Mouse (Mus musculus) heart, adult 2 months (tissue): ENCODE results near the gene Gm49318. TPM values are rescaled to one million over a fixed set of nuclear protein-coding genes. Genes with fewer than 3 reads are reported as not detected.

Experiments
- DNase-seq, 2 experiments: peaks; one replicate each; pipeline ENCODE4 v3.0.0; 2021
- H3K27ac ChIP-seq: fragments of 200-600 bp; 2 replicates; pipeline ENCODE4 v1.8.1; 2022
- H3K27me3 ChIP-seq: fragments of 200-500 bp; 2 replicates; pipeline ENCODE4 v1.6.1; 2012; ENCODE audit warnings: mild to moderate bottlenecking, low read length, inconsistent platforms, mixed read lengths; ENCODE audit not compliant: control insufficient read depth, insufficient read depth
- H3K36me3 ChIP-seq: fragments of 200-500 bp; 2 replicates; pipeline ENCODE4 v1.6.1; 2012; ENCODE audit warnings: low read length, inconsistent platforms; ENCODE audit not compliant: control insufficient read depth, insufficient read depth
- H3K4me1 ChIP-seq: fragments of 200-500 bp; 2 replicates; pipeline ENCODE4 v1.6.1; 2011; ENCODE audit warnings: low read length; ENCODE audit not compliant: control insufficient read depth, insufficient read depth
- H3K4me3 ChIP-seq: fragments of 200-600 bp; 2 replicates; pipeline ENCODE4 v1.8.1; 2022
- H3K79me2 ChIP-seq: fragments of 200-500 bp; replicated peaks from 2 replicates; pipeline ENCODE4 v1.6.1; 2012; ENCODE audit warnings: mild to moderate bottlenecking, inconsistent platforms, low read length, moderate library complexity, mixed read lengths; ENCODE audit not compliant: control insufficient read depth, insufficient read depth
- H3K9ac ChIP-seq: fragments of 200-500 bp; 2 replicates; pipeline ENCODE4 v1.6.1; 2012; ENCODE audit warnings: low read depth, mild to moderate bottlenecking, control low read depth, inconsistent platforms, low read length, mixed read lengths
- CTCF ChIP-seq: fragments of 200-600 bp; IDR thresholded peaks from 2 replicates; pipeline ENCODE4 v1.8.1; 2022; ENCODE audit warnings: antibody characterized with exemption, mild to moderate bottlenecking, moderate library complexity
- EP300 ChIP-seq: fragments of 200-500 bp; IDR thresholded peaks from 2 replicates; pipeline ENCODE4 v1.6.1; 2011; ENCODE audit warnings: low read depth, low read length, control low read depth; ENCODE audit not compliant: insufficient read depth
- POLR2A ChIP-seq: fragments of 200-500 bp; IDR thresholded peaks from 2 replicates; pipeline ENCODE4 v1.6.1; 2011; ENCODE audit warnings: mild to moderate bottlenecking, low read depth, low read length, control low read depth; ENCODE audit not compliant: insufficient read depth
- WGBS: fragments of 180-500 bp; shearing (Covaris S2); methylation state at CpG from one replicate; pipeline ENCODE4 v1.1.7; 2018; 5-methylcytosine and 5-hydroxymethylcytosine counted together
- intact Hi-C: fragments of 180-260 bp; cut with DNase I; formaldehyde crosslinking; loops from one replicate; pipeline ENCODE4 v1.15.1; 2025
- polyA plus RNA-seq: library from polyadenylated mRNA; depleted of rRNA; stranded (reverse); fragments of >200 nt; gene quantifications from 2 replicates; pipeline ENCODE4 v1.2.3, GENCODE M21; 2012
- total RNA-seq, 2 experiments: library from RNA; stranded (reverse); gene quantifications; 2 replicates each; pipeline ENCODE4 v1.2.3; 2021

Gene Gm49318
- total and polyA plus RNA-seq, 3 experiments = 0.52 TPM; not detected in 2

GRCm38 (mm10) chr9:22055713-22056112 is 15.3 kb downstream of the Gm49318 start:
- Histone ChIP-seq H3K79me2 (no peaks in the 10 kb centered on the region), H3K27me3 (peaks cover 14% of the 10 kb centered on the region), H3K36me3 (no peaks in the 10 kb centered on the region), H3K4me3 (no peak overlapping the region), H3K9ac (no peak overlapping the region), H3K4me1 (no peaks in the 10 kb centered on the region), H3K27ac (no peak overlapping the region)
- TF ChIP-seq EP300 (no peak), POLR2A (no peak), CTCF (no peak)
- no peak for DNase-seq
- intact Hi-C loops = no loop called here
- WGBS = 41% methylated on average over 29 of the region's 29 CpGs

- TF ChIP-seq POLR2A (no peak), CTCF (peak; percentile 65)
- H3K27ac ChIP-seq = no peak overlapping the region
- no peaks in the 10 kb centered on the region for H3K4me1 ChIP-seq
- DNase-seq = peak; percentile 59 to 64
- no peak overlapping the region for H3K9ac ChIP-seq
- no peak overlapping the region for H3K4me3 ChIP-seq
- no peaks in the 10 kb centered on the region for H3K79me2 ChIP-seq
- no peaks in the 10 kb centered on the region for H3K36me3 ChIP-seq
- peaks cover 14% of the 10 kb centered on the region for H3K27me3 ChIP-seq
- WGBS = 3% methylated on average over 32 of the region's 32 CpGs
- intact Hi-C loops = no loop called here
These were observed 16.5 kb downstream of the Gm49318 start for GRCm38 (mm10) chr9:22054411-22055076.

GRCm38 (mm10) chr9:22053657-22054056 is 17.4 kb downstream of the Gm49318 start:
- DNase-seq = no peak
- Histone ChIP-seq H3K4me1 (no peaks in the 10 kb centered on the region), H3K4me3 (no peak overlapping the region), H3K27me3 (peaks cover 14% of the 10 kb centered on the region), H3K9ac (no peak overlapping the region), H3K79me2 (no peaks in the 10 kb centered on the region), H3K27ac (no peak overlapping the region), H3K36me3 (no peaks in the 10 kb centered on the region)
- WGBS = 25% methylated on average over 7 of the region's 7 CpGs
- intact Hi-C loops = no loop called here
- no peak for TF ChIP-seq CTCF
- TF ChIP-seq EP300 = no peak
- no peak for TF ChIP-seq POLR2A

GRCm38 (mm10) chr9:22051958-22052254 is 19.2 kb downstream of the Gm49318 start, which contains the start of gene Elavl3:
Gene Elavl3, minus strand, starts transcription at chr9:22052023.
- DNase-seq = no peak
- 3% methylated on average over 26 of the region's 28 CpGs for WGBS
- Histone ChIP-seq H3K79me2 (no peaks in the 10 kb centered on the region), H3K4me3 (peak within 1 kb of the TSS; percentile 35; the same call in 1 of the 2 replicates), H3K9ac (no peak within 1 kb of the TSS), H3K27me3 (peaks cover 14% of the 10 kb centered on the region), H3K4me1 (no peaks in the 10 kb centered on the region), H3K36me3 (no peaks in the 10 kb centered on the region), H3K27ac (no peak within 1 kb of the TSS)
- no peak for TF ChIP-seq CTCF
- intact Hi-C loops = no loop called here

DNA sequence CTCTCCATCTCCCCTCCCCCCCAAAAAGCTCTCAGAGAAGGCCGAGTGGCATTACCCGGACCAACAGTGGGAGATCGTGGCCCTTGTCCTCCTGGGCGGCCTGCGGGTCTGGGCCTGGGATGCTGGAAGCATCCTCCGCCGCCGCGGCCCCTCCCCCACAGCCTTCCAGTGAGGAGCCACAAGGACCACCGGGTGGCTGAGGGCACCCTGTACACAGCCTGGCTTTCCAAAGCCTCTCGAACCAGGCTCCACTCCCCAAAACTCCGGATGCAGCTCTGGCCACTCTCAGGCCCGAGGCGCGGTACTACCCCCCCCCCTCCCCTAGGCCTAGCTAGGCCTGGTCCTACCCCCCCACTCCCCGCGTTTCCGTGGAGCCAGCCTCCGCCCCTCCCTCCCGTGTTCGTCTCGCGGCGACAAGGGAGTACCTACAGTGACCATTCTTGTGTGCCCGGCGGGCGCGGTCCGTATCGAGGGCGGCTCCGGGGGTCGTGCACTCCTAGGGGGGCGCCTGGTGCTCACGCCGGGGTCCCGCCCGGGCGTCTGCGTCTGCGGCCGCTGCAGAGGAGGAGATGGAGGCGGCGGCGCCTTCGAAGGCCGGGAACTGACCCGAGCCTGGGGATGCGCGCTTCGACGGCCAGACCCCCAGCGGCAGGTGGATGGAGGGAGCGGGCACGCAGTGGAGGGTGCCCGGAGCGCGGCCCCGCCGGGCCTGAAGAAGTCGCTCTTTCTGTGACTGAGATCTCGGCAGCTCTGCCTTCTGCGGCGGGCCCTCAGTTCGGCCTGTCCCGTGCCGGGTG is 19.7 kb downstream of the Gm49318 start:
- no peak overlapping the region for H3K9ac ChIP-seq
- no peaks in the 10 kb centered on the region for H3K4me1 ChIP-seq
- no peak for DNase-seq
- WGBS = 3% methylated on average over 66 of the region's 67 CpGs
- no peaks in the 10 kb centered on the region for H3K36me3 ChIP-seq
- H3K27ac ChIP-seq = no peak overlapping the region
- intact Hi-C loops = no loop called here
- H3K4me3 ChIP-seq = peak overlapping the region; percentile 35; the same call in 1 of the 2 replicates
- no peak for TF ChIP-seq EP300
- no peak for TF ChIP-seq POLR2A
- TF ChIP-seq CTCF = no peak
- no peaks in the 10 kb centered on the region for H3K79me2 ChIP-seq
- peaks cover 14% of the 10 kb centered on the region for H3K27me3 ChIP-seq

DNA sequence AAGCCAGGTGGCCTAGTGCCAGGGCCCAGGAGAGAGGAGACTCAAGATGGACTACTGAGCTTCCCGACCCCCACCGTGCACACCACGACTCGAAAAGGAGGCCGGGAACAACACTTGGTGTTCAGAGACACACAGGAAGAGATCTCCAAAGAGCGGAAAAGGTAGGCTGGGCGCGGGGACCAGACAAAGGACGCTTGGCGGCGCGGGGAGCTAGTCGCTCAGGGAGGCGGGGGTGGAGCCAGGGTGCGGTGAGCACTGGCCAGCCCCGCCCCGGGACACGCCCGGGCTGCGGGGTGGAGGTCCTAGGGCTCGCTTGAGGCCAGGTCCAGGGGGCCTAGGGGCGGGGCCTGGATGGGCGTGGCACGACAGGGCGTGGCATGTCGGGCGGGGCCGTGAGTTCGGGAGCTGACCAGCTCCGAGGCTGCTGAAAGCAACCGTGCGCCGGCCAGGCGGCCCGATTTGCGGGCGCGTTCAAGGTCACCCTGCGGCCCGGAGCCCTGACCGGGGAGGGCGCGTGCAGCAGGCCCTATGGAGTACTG is 20.6 kb downstream of the Gm49318 start:
- Histone ChIP-seq H3K9ac (no peak overlapping the region), H3K27ac (no peak overlapping the region), H3K27me3 (peaks cover 14% of the 10 kb centered on the region), H3K4me1 (no peaks in the 10 kb centered on the region), H3K36me3 (no peaks in the 10 kb centered on the region), H3K4me3 (peak overlapping the region; percentile 35; the same call in 1 of the 2 replicates), H3K79me2 (no peaks in the 10 kb centered on the region)
- 3% methylated on average over 43 of the region's 43 CpGs for WGBS
- peak; percentile 46 to 57 for DNase-seq
- no peak for TF ChIP-seq EP300
- TF ChIP-seq CTCF = no peak
- TF ChIP-seq POLR2A = no peak
- intact Hi-C loops = no loop called here
